Mouse (Mus musculus): ENCODE measurements around the gene 1700016K19Rik. TPM values are rescaled to one million over a fixed set of nuclear protein-coding genes. Genes with fewer than 3 reads are reported as not detected.
A peak's percentile ranks its signal among the peaks of the same experiment; 100 is the strongest.

The 1700016K19Rik gene
- polyA plus RNA-seq, 1 experiment = not detected

DNA sequence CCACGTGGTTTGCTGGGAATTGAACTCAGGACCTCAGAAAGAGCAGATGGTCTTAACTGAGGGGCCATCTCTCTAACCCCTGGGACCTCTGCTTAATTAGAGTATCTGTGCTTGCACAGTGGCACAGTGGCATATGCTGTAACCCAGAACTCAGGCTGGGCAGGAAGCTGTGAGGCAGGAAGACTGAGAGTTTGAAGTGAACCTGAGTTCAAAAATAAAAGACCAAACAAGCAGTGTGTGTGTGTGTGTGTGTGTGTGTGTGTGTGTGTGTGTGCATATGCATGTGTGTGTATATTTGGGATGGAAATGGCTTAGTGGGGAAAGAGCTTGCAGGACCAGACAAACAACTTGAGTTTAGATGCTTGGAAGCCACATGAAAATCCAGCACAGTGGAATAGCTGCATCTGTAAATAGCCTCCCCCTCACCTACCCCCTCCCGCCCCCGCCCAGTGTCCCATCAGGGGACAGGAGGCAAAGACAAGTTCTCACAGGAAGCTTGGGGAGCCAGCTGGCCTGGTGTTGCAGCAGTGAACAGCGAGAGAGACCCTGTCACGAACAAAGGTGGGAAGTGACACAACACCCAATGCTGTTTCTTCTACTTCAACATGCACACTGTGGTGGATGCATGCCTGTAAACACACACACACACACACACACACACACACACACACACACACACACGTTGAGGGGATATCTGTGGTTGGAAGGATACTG lies 38.0 kb downstream of the 1700016K19Rik start:
- Histone ChIP-seq H3K4me1 (ENCODE audit: control insufficient read depth, insufficient read depth, low read length) (peaks cover 10% of the 10 kb centered on the region), H3K4me3 (ENCODE audit: insufficient read depth, low read depth, low read length) (no peak overlapping the region), H3K27ac (ENCODE audit: insufficient read depth, low read depth, low read length) (no peak overlapping the region)
- WGBS = 70% methylated on average over 6 of the region's 6 CpGs
- TF ChIP-seq CTCF (IDR thresholded peaks at IDR 0.05; ENCODE audit: insufficient read depth, low read depth, low read length) = no peak
- no peak for TF ChIP-seq POLR2A (IDR thresholded peaks at IDR 0.05; ENCODE audit: insufficient read depth, low read depth, low read length)

DNA sequence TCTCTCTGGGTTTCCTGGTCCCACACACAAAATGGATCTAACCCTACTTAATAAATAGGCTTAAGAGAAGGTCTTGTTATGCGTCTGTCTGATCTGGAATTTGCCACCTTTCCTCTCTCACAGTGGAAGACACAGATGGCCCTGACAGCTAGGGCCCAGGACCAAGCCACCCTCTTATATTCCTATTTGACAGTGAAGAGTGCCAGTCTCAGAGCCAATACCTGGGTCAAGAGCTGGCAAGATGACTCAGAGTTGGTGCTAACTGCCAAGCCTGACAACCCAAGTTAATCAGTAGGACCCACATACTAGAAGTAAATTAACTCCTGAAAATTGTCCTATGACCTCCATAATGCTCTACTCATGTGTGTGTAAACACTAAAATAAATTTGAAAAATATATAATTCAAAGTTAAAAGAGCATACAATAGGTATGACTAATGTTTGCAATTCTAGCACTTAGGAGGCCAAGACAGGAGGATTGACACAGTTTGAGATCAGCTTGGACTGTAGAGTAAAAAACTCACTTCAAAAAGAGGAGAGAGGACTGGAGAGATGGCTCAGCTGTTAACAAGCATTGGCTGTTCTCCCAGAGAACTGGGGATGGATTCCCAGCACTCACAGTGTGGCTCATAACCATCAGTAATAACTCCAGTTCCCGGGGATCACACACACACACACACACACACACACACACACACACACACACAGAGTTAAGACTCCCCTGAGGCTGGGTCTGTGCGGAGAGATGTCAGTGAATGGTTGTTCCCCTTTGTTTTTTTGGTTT lies 39.8 kb downstream of the 1700016K19Rik start:
- Histone ChIP-seq H3K27ac (ENCODE audit: insufficient read depth, low read depth, low read length) (no peak overlapping the region), H3K4me3 (ENCODE audit: insufficient read depth, low read depth, low read length) (no peak overlapping the region), H3K4me1 (ENCODE audit: control insufficient read depth, insufficient read depth, low read length) (peaks cover 18% of the 10 kb centered on the region)
- 90% methylated on average over 3 of the region's 3 CpGs for WGBS
- TF ChIP-seq POLR2A (IDR thresholded peaks at IDR 0.05; ENCODE audit: insufficient read depth, low read depth, low read length) (no peak), CTCF (IDR thresholded peaks at IDR 0.05; ENCODE audit: insufficient read depth, low read depth, low read length) (no peak)

DNA sequence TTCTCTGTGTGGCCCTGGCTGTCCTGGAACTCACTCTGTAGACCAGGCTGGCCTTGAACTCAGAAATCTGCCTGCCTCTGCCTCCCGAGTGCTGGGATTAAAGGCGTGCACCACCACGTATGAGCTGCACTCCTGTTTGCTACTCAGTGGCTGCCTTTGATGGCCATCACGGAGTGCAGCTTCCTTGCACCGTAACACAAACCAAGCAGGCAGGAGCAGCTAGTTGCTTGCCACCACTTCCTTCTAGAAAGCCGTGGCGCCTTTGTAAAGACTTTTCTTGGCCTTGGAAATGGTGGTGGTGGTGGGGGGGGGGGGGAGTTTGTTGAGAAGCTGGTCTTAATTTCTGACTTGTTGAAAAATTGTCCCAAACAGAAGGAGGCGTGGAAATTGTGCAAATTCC lies 40.4 kb downstream of the 1700016K19Rik start:
- Histone ChIP-seq H3K4me1 (ENCODE audit: control insufficient read depth, insufficient read depth, low read length) (peaks cover 22% of the 10 kb centered on the region), H3K4me3 (ENCODE audit: insufficient read depth, low read depth, low read length) (no peak overlapping the region), H3K27ac (ENCODE audit: insufficient read depth, low read depth, low read length) (no peak overlapping the region)
- no peak for TF ChIP-seq CTCF (IDR thresholded peaks at IDR 0.05; ENCODE audit: insufficient read depth, low read depth, low read length)
- no peak for TF ChIP-seq POLR2A (IDR thresholded peaks at IDR 0.05; ENCODE audit: insufficient read depth, low read depth, low read length)
- 85% methylated on average over 8 of the region's 8 CpGs for WGBS

DNA sequence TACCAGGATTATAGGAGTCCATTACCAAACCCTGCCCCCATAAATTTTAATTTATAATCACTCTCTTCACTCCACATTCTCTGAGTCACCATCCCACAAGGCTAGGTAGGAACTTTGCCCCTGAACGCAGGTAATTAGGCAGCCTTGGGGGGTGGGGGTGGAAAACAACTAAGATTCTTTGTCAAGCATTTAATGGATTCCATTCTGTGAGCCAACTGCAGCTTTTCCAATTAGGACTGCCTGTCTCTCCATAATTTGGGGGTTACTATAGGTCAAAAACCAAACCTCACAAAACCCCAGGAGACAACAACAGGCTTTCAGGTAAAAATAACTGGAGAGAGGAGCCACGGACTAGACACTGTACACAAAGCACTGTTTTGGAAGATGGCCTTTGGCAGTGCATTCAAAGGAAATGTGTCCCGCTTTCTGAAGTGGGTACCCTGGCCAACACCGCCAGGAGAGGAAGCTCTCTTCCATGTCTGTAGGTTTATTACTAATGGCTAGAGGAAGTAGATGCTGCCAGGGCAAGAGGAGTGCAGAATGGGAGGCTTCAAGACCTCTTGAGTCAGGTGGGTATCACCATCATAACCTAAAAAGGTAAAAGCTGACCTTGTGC lies 41.2 kb downstream of the 1700016K19Rik start:
- 65% methylated on average over 4 of the region's 4 CpGs for WGBS
- H3K27ac ChIP-seq (ENCODE audit: insufficient read depth, low read depth, low read length) = no peak overlapping the region; the same call in 1 of the 2 replicates
- TF ChIP-seq CTCF (IDR thresholded peaks at IDR 0.05; ENCODE audit: insufficient read depth, low read depth, low read length) = no peak
- no peak for TF ChIP-seq POLR2A (IDR thresholded peaks at IDR 0.05; ENCODE audit: insufficient read depth, low read depth, low read length)
- H3K4me3 ChIP-seq (ENCODE audit: insufficient read depth, low read depth, low read length) = no peak overlapping the region
- H3K4me1 ChIP-seq (ENCODE audit: control insufficient read depth, insufficient read depth, low read length) = peaks cover 24% of the 10 kb centered on the region

DNA sequence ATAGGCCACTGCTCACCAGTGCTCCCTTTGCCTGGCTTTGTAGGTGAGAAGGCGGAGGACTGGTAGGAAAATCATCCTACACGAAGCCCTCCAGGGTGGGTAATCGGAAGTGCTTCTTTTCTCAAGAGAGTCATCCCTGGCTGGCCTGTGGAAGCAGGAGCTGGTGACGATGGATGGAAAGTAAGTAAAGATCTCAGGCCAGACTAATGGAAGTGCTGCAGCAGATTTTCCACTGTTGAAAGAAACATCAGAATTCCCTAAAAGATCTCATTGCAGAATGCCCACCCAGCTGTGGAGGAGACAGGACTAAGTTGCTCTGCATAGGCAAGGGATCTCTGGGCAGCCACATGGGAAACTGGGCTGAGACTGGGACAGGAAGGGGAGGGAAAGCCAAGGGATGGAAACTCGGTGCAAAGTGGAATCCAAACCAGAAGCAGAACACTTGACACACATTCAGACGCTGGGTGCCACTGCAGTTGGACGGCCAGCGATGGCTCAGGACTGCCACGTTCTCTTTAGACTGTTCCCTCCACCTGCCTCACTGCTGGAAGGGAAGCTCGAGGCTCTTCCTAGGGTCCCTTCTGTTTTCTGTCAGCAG lies 42.4 kb downstream of the 1700016K19Rik start:
- TF ChIP-seq CTCF (IDR thresholded peaks at IDR 0.05; ENCODE audit: insufficient read depth, low read depth, low read length) (no peak), POLR2A (IDR thresholded peaks at IDR 0.05; ENCODE audit: insufficient read depth, low read depth, low read length) (no peak)
- H3K4me1 ChIP-seq (ENCODE audit: control insufficient read depth, insufficient read depth, low read length) = peaks cover 24% of the 10 kb centered on the region
- H3K4me3 ChIP-seq (ENCODE audit: insufficient read depth, low read depth, low read length) = no peak overlapping the region
- 49% methylated on average over 10 of the region's 10 CpGs for WGBS
- peak overlapping the region; percentile 53 for H3K27ac ChIP-seq (ENCODE audit: insufficient read depth, low read depth, low read length)

DNA sequence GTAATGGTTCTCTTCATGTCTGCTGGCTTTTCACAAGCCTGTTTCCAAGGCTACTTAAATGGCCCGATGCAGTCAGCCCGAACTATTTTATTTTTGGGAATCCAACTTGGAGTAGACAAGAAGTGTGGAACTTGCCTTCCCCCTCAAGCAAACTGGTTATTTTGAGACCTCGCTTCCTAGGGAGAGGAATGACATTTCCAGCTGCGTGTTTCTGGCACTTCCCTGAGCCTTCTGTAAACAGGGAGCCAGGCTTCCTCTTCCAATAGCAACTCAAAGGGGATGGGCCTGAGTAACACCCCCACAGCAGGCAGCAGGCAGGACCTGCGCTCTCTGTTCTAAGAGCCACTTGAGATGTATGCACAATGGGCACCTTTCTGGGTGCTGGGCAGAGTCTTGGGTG lies 43.2 kb downstream of the 1700016K19Rik start:
- 6% methylated on average over 5 of the region's 5 CpGs for WGBS
- TF ChIP-seq CTCF (IDR thresholded peaks at IDR 0.05; ENCODE audit: insufficient read depth, low read depth, low read length) (no peak), POLR2A (IDR thresholded peaks at IDR 0.05; ENCODE audit: insufficient read depth, low read depth, low read length) (no peak)
- H3K27ac ChIP-seq (ENCODE audit: insufficient read depth, low read depth, low read length) = peak overlapping the region; percentile 53
- H3K4me1 ChIP-seq (ENCODE audit: control insufficient read depth, insufficient read depth, low read length) = peaks cover 24% of the 10 kb centered on the region
- no peak overlapping the region for H3K4me3 ChIP-seq (ENCODE audit: insufficient read depth, low read depth, low read length)

DNA sequence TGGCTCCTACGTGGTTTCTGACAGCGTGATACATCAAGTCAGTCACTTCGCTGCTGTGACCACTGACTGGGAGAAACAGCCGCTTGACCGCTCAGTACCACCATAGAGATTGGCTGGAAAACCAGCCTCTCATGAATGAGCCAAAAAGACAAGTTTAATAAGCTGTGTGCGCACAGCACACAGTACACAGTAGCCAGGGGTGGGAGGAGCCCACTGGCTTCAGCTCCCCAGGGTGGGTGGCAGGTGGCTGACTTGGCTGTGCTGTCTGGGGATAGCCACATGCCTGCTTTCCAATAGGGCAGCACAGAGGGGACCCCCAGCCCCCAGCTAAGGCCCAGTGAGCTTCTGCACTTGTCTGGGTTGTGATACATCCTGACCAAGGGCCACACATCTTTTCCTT lies 44.8 kb downstream of the 1700016K19Rik start:
- no peak overlapping the region for H3K4me3 ChIP-seq (ENCODE audit: insufficient read depth, low read depth, low read length)
- peaks cover 24% of the 10 kb centered on the region for H3K4me1 ChIP-seq (ENCODE audit: control insufficient read depth, insufficient read depth, low read length)
- WGBS = 61% methylated on average over 6 of the region's 6 CpGs
- TF ChIP-seq POLR2A (IDR thresholded peaks at IDR 0.05; ENCODE audit: insufficient read depth, low read depth, low read length) (no peak), CTCF (IDR thresholded peaks at IDR 0.05; ENCODE audit: insufficient read depth, low read depth, low read length) (no peak)
- H3K27ac ChIP-seq (ENCODE audit: insufficient read depth, low read depth, low read length) = no peak overlapping the region

DNA sequence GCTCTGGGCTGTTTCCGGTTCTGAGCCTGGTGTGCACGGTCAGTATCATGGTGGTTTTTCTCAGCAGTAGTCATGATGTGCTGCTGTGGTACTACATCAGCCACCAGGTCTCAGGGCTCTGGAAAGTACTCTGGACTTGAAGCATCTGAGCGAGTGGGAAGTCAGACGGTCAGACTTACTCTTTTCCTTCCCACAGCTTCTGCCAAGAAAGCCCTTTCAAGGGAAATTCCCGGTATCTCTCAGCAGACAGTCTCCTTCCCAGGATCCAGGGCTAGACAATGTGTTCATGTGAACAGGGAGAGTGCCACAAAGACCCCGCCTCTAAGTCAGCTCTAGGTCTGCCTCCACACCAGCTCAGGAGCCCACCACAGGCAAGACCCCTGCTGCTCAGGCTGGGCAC lies 45.7 kb downstream of the 1700016K19Rik start:
- TF ChIP-seq POLR2A (IDR thresholded peaks at IDR 0.05; ENCODE audit: insufficient read depth, low read depth, low read length) = no peak
- no peak for TF ChIP-seq CTCF (IDR thresholded peaks at IDR 0.05; ENCODE audit: insufficient read depth, low read depth, low read length)
- no peak overlapping the region for H3K4me3 ChIP-seq (ENCODE audit: insufficient read depth, low read depth, low read length)
- H3K4me1 ChIP-seq (ENCODE audit: control insufficient read depth, insufficient read depth, low read length) = peaks cover 24% of the 10 kb centered on the region
- WGBS = 71% methylated on average over 6 of the region's 6 CpGs
- H3K27ac ChIP-seq (ENCODE audit: insufficient read depth, low read depth, low read length) = no peak overlapping the region
